Mouse (Mus musculus) liver, adult 2 months (tissue): ENCODE data around the gene Tprn.

ENCODE experiments used
- CTCF ChIP-seq: fragments of 200-500 bp; IDR thresholded peaks from 2 replicates; pipeline ENCODE4 v1.5.1; 2011; ENCODE audit warnings: low read depth, low read length, control low read depth
- POLR2A ChIP-seq: fragments of 200-500 bp; IDR thresholded peaks from 2 replicates; pipeline ENCODE4 v1.6.1; 2011; ENCODE audit warnings: low read length, control low read depth; ENCODE audit not compliant: insufficient read depth; ENCODE audit errors: extremely low read depth

DNA sequence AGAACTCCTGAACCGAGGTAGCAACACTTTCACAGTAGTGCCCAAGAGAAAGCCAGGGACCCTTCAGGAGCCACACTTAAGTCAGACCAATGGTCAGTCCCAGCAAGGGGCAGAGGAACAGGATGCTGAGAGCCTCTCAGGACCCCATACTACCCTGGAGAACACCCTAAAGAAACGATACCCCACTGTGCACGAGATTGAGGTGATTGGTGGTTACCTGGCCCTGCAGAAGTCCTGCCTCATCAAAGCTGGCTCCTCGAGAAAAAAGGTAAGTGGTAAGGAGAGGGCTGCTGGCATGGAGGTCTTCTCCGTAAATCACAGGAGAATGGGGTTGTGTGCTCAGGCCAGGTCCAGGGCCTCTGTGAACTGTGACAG is 1.9 kb downstream of the Tprn start:
- TF ChIP-seq CTCF (no peak), POLR2A (no peak)
